Mouse (Mus musculus): ENCODE data around the gene Gpr176. TPM values are rescaled to one million over a fixed set of nuclear protein-coding genes. Genes with fewer than 3 reads are reported as not detected.

The Gpr176 gene
- total and polyA plus RNA-seq, 3 experiments: not detected

- H3K36me3 ChIP-seq (ENCODE audit: control insufficient read depth in 1 of 2, insufficient read depth in 2 of 2, low read length in 2 of 2): no peaks in the 10 kb centered on the region
- no peaks in the 10 kb centered on the region for H3K79me2 ChIP-seq (ENCODE audit: control insufficient read depth, insufficient read depth, low read length, poor library complexity)
- H3K9ac ChIP-seq (ENCODE audit: control insufficient read depth, low read depth, low read length, poor library complexity, severe bottlenecking): no peak overlapping the region
- no peak overlapping the region for H3K27ac ChIP-seq (ENCODE audit: control insufficient read depth, low read depth, low read length)
- no peak for DNase-seq (ENCODE audit: low read depth, low spot score)
- no peaks in the 10 kb centered on the region; a peak in 1 of 4 replicates for H3K27me3 ChIP-seq (ENCODE audit: control insufficient read depth in 1 of 2, insufficient read depth in 2 of 2, low read length in 2 of 2)
- H3K9me3 ChIP-seq (replicated peaks; ENCODE audit: insufficient read depth, low read length): no peaks in the 10 kb centered on the region
- no peak overlapping the region for H3K4me3 ChIP-seq (ENCODE audit: control insufficient read depth in 1 of 2, insufficient read depth in 1 of 2, low read depth in 2 of 2, low read length in 2 of 2)
- no peaks in the 10 kb centered on the region for H3K4me1 ChIP-seq (ENCODE audit: control insufficient read depth in 1 of 2, insufficient read depth in 2 of 2, low read length in 2 of 2)
- TF ChIP-seq USF1 (IDR thresholded peaks at IDR 0.05; ENCODE audit: low read depth, low read length) (no peak), MAZ (IDR thresholded peaks at IDR 0.05; ENCODE audit: low read depth, low read length) (no peak), GABPA (IDR thresholded peaks at IDR 0.05; ENCODE audit: low read depth, low read length) (no peak), KAT2A (conservative IDR thresholded peaks at IDR 0.05; ENCODE audit: low read depth, low read length) (no peak), BHLHE40 (IDR thresholded peaks at IDR 0.05; ENCODE audit: borderline replicate concordance, low read depth, low read length) (no peak), SMC3 (IDR thresholded peaks at IDR 0.05; ENCODE audit: low read depth, low read length) (no peak), SIN3A (IDR thresholded peaks at IDR 0.05; ENCODE audit: low read length) (no peak), ELF1 (IDR thresholded peaks at IDR 0.05; ENCODE audit: low read depth, low read length) (no peak), ZKSCAN1 (IDR thresholded peaks at IDR 0.05; ENCODE audit: low read depth, low read length) (no peak)
These were observed 27.7 kb downstream of the Gpr176 start for GRCm38 (mm10) chr2:118345535-118345934.

GRCm38 (mm10) chr2:118343897-118344296, 29.3 kb downstream of the Gpr176 start:
- H3K4me3 ChIP-seq (ENCODE audit: control insufficient read depth in 1 of 2, insufficient read depth in 1 of 2, low read depth in 2 of 2, low read length in 2 of 2): no peak overlapping the region
- no peaks in the 10 kb centered on the region for H3K27me3 ChIP-seq (ENCODE audit: control insufficient read depth in 1 of 2, insufficient read depth in 2 of 2, low read length in 2 of 2)
- H3K9ac ChIP-seq (ENCODE audit: control insufficient read depth, low read depth, low read length, poor library complexity, severe bottlenecking): no peak overlapping the region
- H3K4me1 ChIP-seq (ENCODE audit: control insufficient read depth in 1 of 2, insufficient read depth in 2 of 2, low read length in 2 of 2): no peaks in the 10 kb centered on the region
- H3K9me3 ChIP-seq (replicated peaks; ENCODE audit: insufficient read depth, low read length): no peaks in the 10 kb centered on the region
- H3K79me2 ChIP-seq (ENCODE audit: control insufficient read depth, insufficient read depth, low read length, poor library complexity): no peaks in the 10 kb centered on the region
- no peaks in the 10 kb centered on the region for H3K36me3 ChIP-seq (ENCODE audit: control insufficient read depth in 1 of 2, insufficient read depth in 2 of 2, low read length in 2 of 2)
- TF ChIP-seq SMC3 (IDR thresholded peaks at IDR 0.05; ENCODE audit: low read depth, low read length) (no peak), TBP (IDR thresholded peaks at IDR 0.05; ENCODE audit: low read depth, low read length) (no peak), ETS1 (IDR thresholded peaks at IDR 0.05; ENCODE audit: low read depth, low read length) (no peak), NRF1 (IDR thresholded peaks at IDR 0.05; ENCODE audit: insufficient read depth, low read depth, low read length, poor library complexity, severe bottlenecking) (no peak), MXI1 (IDR thresholded peaks at IDR 0.05; ENCODE audit: low read depth, low read length) (no peak), HCFC1 (IDR thresholded peaks at IDR 0.05; ENCODE audit: low read depth, low read length) (no peak), TAL1 (IDR thresholded peaks at IDR 0.05; ENCODE audit: low read length) (no peak)
- DNase-seq (ENCODE audit: low read depth, low spot score): no peak
- H3K27ac ChIP-seq (ENCODE audit: control insufficient read depth, low read depth, low read length): no peak overlapping the region

- Histone ChIP-seq H3K79me2 (ENCODE audit: control insufficient read depth, insufficient read depth, low read length, poor library complexity) (no peaks in the 10 kb centered on the region), H3K27me3 (ENCODE audit: control insufficient read depth in 1 of 2, insufficient read depth in 2 of 2, low read length in 2 of 2) (no peaks in the 10 kb centered on the region), H3K4me3 (ENCODE audit: control insufficient read depth in 1 of 2, insufficient read depth in 1 of 2, low read depth in 2 of 2, low read length in 2 of 2) (no peak overlapping the region), H3K27ac (ENCODE audit: control insufficient read depth, low read depth, low read length) (no peak overlapping the region), H3K4me1 (ENCODE audit: control insufficient read depth in 1 of 2, insufficient read depth in 2 of 2, low read length in 2 of 2) (no peaks in the 10 kb centered on the region), H3K36me3 (ENCODE audit: control insufficient read depth in 1 of 2, insufficient read depth in 2 of 2, low read length in 2 of 2) (no peaks in the 10 kb centered on the region), H3K9ac (ENCODE audit: control insufficient read depth, low read depth, low read length, poor library complexity, severe bottlenecking) (no peak overlapping the region), H3K9me3 (replicated peaks; ENCODE audit: insufficient read depth, low read length) (no peaks in the 10 kb centered on the region)
- no peak for DNase-seq (ENCODE audit: low read depth, low spot score)
- no peak for TF ChIP-seq MAZ (IDR thresholded peaks at IDR 0.05; ENCODE audit: low read depth, low read length)
- TF ChIP-seq CHD1 (IDR thresholded peaks at IDR 0.05; ENCODE audit: low read depth, low read length): no peak
- TF ChIP-seq POLR2AphosphoS2 (IDR thresholded peaks at IDR 0.05; ENCODE audit: low read length): no peak
- TF ChIP-seq EP300 (IDR thresholded peaks at IDR 0.05; ENCODE audit: low read depth in 1 of 2, low read length in 2 of 2): no peak
- TF ChIP-seq POLR2A (IDR thresholded peaks at IDR 0.05; ENCODE audit: control insufficient read depth in 1 of 2, insufficient read depth in 1 of 2, low read depth in 1 of 2, low read length in 2 of 2, poor library complexity in 1 of 2): no peak
- TF ChIP-seq CHD2 (IDR thresholded peaks at IDR 0.05; ENCODE audit: low read length): no peak
- no peak for TF ChIP-seq CTCF (IDR thresholded peaks at IDR 0.05 in 2 of 3, conservative IDR thresholded peaks at IDR 0.05 in 1 of 3; ENCODE audit: control insufficient read depth in 1 of 3, insufficient read depth in 1 of 3, low read depth in 2 of 3, low read length in 3 of 3, poor library complexity in 1 of 3, severe bottlenecking in 1 of 3)
- no peak for TF ChIP-seq E2F4 (IDR thresholded peaks at IDR 0.05; ENCODE audit: borderline replicate concordance, low read depth, low read length)
- TF ChIP-seq SMC3 (IDR thresholded peaks at IDR 0.05; ENCODE audit: low read depth, low read length): no peak
- TF ChIP-seq NRF1 (IDR thresholded peaks at IDR 0.05; ENCODE audit: insufficient read depth, low read depth, low read length, poor library complexity, severe bottlenecking): no peak
- no peak for TF ChIP-seq MEF2A (IDR thresholded peaks at IDR 0.05; ENCODE audit: extremely low read depth, insufficient replicate concordance, low read depth, low read length, poor library complexity, severe bottlenecking)
- no peak for TF ChIP-seq MAFK (IDR thresholded peaks at IDR 0.05; ENCODE audit: borderline replicate concordance, low read depth, low read length)
These were observed 31.9 kb downstream of the Gpr176 start for GRCm38 (mm10) chr2:118341295-118341694.
